Mouse (Mus musculus): ENCODE data around the gene Igf1r.
A peak's percentile ranks its signal among the peaks of the same experiment; 100 is the strongest.

Gene Igf1r

DNA sequence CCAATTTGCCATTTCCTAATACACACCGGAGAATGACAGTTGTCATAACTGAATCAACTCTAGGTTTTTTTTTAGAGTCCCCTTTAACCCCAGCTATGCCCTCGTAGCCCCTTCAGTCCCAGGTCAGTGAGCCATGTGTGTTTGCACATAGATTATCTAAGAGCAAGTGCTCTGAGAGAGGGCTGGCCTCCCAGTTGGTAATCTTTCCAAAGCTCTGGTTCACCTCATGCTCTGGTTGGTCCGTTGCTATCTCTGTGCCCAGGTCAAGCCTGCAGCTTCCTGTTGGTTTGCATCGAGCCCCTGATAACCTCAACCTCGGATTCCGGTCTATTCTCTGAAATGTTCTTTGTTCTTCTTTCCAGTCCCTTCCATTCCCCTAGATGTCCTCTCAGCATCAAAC, 236.6 kb downstream of the Igf1r start:
- no peak for DNase-seq

- DNase-seq = no peak
These were observed 237.2 kb downstream of the Igf1r start for GRCm38 (mm10) chr7:68189691-68190456.

DNA sequence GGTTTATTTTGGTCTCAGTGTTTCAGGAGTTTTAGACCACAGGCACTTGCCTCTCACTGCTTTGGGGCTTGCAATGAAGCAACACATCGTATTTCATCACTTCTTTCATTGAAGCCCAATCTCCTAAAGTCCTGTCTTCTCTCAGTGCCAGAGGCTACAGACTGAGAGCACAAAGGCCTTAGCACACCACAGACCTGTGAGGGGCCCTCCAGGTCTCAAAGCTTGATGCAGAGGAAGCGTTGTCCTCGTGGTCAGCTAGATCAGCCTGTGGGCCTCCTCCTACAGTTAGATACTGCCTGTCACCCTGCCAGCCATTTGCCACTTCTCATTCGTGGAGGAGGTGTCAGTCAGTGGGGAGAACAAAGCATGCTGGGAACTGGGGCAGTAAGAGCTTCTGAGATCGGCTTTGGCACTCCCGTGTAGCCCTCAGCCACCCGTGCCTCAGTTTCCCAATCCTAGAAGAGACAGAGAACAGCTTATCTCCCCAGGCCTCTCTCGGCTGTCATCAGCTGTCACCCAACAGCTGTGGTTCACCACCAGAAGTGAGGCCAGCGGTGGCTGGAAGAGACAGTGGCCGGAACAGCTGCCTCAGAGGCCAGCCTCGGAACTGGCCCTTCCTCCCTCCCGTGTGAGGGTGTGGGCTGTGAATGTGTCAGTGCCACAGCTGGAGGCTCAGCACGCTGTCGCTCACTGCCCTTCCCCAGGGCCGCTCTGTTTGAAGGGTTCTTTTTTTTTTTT, 241.5 kb downstream of the Igf1r start:
- no peak for DNase-seq

- DNase-seq = no peak
These were observed 247.0 kb downstream of the Igf1r start for GRCm38 (mm10) chr7:68199609-68200008.

- DNase-seq = no peak
These were observed 253.3 kb downstream of the Igf1r start for GRCm38 (mm10) chr7:68205776-68206427.

GRCm38 (mm10) chr7:68209039-68209438, 256.4 kb downstream of the Igf1r start:
- no peak for DNase-seq

GRCm38 (mm10) chr7:68210417-68210816, 257.8 kb downstream of the Igf1r start:
- DNase-seq = no peak

DNA sequence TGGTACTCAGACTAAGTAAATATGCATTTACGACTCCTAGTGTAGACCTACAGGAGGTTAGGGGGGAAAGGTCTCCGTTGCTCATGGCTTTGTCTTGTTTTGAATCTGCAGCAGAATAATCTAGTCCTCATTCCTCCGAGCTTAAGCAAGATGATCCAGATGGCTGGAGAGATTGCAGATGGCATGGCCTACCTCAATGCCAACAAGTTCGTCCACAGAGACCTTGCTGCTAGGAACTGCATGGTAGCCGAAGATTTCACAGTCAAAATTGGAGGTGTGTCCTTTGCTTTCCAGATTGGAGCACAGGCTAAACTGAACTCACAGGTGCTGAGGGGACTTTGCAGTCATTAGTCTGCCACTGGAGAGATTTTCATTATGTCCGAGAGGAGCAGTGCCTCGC, 259.3 kb downstream of the Igf1r start:
- no peak for DNase-seq

- DNase-seq = no peak
These were observed 261.2 kb downstream of the Igf1r start for GRCm38 (mm10) chr7:68213842-68214241.

GRCm38 (mm10) chr7:68215522-68216070, 263.0 kb downstream of the Igf1r start:
- DNase-seq = no peak

GRCm38 (mm10) chr7:68218879-68219278, 266.3 kb downstream of the Igf1r start:
- DNase-seq = no peak

- DNase-seq = no peak
These were observed 269.1 kb downstream of the Igf1r start for GRCm38 (mm10) chr7:68221677-68222230.

DNA sequence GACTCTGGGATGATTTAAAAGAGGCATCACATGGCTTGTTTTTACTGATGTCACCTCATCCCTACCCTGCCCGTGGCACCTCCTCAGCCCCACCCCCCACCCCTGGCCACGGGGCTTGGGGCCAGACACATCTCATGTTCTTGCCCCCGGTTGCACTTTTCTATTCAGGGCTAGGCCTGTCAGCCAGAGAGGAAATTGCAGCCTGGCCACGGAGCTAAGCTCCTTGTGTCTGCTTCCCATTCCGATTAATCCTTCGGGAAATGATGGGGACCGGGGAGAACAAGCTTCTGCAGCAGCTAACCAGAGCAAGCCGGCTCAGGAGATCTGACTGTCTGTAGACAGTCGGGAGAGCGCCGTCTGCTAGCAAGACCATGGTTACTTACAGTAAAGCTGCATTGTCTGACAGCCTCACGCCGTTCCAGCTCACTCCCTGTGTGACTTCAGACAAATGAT, 270.8 kb downstream of the Igf1r start:
- DNase-seq = peak; percentile 55

- DNase-seq = no peak
These were observed 271.4 kb downstream of the Igf1r start for GRCm38 (mm10) chr7:68224006-68224405.

DNA sequence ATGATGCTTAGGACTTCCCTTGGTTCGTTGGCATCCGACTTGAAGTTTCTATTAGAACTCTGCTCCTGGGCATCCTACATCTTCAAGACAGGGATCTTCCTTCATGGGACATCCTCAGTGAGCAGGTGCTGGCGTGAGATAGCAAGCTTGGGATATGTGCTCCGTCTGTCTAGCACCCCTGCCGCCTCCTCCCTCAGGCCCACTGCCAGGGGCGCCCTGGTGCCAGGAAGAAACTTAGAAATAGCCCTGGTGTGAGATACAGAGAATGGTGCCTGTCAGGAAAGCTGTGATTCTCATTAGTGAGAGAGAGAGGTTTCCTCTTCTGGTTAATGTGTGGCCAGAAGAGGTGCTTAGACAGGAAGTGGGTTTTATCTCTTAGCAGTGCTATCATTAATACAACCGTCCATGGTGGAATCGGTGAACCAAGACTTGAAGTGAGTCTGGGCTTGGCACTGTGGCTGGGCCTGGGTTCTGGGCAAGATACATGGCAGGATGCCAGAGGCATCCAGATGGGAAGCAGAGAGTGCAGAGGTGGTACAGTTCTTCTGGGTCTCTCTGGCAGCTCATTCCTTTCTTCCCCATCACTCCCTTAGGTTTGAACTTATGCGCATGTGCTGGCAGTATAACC, 272.9 kb downstream of the Igf1r start:
- no peak for DNase-seq

GRCm38 (mm10) chr7:68227021-68227420, 274.4 kb downstream of the Igf1r start:
- no peak for DNase-seq

GRCm38 (mm10) chr7:68227621-68228020, 275.0 kb downstream of the Igf1r start:
- no peak for DNase-seq

DNA sequence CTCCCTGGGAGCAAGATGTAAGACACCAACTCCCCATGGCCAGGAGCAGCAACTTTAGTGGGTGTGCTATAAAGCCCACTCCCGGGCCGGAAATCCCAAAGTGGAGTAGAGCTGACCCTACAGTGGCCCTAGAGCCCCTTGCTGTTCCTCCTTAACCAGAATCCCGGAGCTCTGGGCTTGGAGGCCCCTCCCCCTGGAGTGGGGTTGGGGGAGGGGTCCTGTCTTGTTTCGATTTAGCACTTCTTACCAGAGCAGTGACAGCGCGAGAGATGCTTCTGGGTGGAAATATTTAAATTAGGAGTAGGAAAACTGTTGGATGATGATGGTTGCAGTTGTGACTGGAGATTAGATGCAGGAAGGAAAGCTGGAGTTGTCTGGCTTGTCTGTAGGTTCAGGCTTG, 275.9 kb downstream of the Igf1r start:
- no peak for DNase-seq

DNA sequence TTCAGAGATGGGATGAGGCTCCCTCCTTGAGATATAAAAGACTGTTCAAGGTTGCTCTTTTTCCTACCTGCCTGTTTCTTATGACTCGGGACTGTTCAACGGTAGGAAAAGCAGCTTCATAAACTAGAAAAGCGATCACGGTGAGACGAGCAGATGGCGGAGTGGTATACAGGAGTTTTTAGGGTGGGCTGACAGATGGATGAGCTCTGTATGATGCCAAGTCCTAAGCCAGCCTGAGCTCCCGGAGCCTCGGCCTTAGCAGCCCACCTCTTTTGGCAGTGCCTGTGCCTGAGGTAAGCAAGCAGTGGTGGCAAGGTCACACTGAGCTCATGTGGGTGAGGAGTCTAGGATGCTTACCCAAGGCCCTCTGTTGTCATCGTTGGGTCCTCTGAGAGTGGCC, 278.2 kb downstream of the Igf1r start:
- no peak for DNase-seq

DNA sequence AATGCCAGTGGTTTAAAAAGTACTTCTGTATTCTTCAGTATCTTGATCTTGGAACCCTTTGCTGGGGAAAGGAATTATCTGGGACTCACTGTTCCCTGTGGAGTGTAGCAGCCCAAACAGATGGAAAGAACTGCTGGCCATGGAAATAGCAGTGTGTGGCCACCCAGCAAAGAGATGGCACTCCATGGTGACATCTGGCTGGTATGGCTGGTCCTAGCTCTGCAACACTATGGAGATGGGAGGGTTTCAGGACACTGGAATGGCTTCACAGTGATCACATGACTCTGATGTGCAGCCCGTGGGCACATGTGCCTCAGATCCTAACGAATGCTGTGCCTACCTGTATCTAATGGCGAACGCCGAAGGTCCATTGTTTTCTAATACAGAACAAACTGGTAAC, 279.9 kb downstream of the Igf1r start:
- no peak for DNase-seq

DNA sequence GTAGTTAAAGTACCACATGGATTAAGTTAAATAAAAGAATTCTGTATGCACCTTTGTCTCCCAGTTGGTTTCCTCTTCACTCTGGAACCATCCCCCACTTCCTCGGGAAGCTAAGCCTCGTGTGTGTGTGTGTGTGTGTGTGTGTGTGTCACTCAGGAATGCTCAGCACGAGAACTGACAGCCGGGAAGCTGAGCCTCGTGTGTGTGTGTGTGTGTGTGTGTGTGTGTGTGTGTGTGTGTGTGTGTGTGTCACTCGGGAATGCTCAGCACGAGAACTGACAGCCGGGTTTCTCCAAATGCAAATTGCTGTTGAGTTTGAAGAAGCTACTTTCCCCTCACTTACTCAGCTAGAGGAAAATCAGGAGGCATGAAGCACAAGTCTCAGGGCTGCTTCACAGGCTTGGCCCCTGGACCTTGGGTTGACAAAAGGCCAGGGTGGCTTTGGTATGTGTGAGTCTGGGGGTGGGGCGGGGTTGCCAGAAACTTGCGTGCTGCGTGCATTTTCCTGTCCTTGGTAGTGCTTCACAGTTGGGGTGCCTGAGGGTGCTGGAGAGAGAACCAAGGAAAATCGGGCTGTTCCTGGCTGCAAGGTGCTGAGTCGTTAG, 281.1 kb downstream of the Igf1r start:
- DNase-seq = peak; percentile 32

DNA sequence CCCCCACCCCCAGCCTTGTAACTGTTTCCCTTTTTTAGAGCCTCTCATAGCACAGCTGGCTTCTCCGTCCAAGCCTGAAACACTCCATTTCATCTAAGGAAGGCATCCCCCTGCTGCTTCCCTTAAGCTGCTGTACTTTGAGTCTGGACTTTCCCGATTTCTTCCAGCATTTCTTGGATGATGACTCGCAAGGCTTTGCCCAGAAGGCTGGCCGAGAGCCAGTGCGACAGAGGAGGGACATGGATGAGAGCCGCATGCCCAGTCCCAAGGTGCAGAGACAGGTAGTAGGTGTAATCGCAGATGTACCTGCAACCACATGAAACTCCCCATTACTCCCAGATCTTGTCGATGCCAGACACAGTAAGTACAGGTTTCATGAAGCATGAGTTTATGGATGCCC, 284.2 kb downstream of the Igf1r start:
- peak; percentile 42 for DNase-seq

Measured in kidney, adult 11 months (tissue).